Mouse (Mus musculus) cortical plate, adult 2 months (tissue): Measurements from ENCODE around the gene Lancl1.

Experiments used
- CTCF ChIP-seq: fragments of 200-500 bp; IDR thresholded peaks from 2 replicates; pipeline ENCODE4 v1.5.1; 2011; ENCODE audit warnings: mild to moderate bottlenecking, control low read depth, low read length; ENCODE audit not compliant: insufficient read depth; ENCODE audit errors: extremely low read depth
- POLR2A ChIP-seq: fragments of 200-500 bp; IDR thresholded peaks from 2 replicates; pipeline ENCODE4 v1.6.1; 2011; ENCODE audit warnings: mild to moderate bottlenecking, low read length, control low read depth; ENCODE audit not compliant: insufficient read depth; ENCODE audit errors: extremely low read depth

- TF ChIP-seq CTCF (no peak), POLR2A (peak; percentile 87)
Measured at GRCm38 (mm10) chr1:67038246-67038987, at the start of gene Lancl1.
